Mouse (Mus musculus) CD4-positive naive resting alpha-beta T cell, adult 57 days (primary cell): ENCODE data around the gene Avpr1a. TPM values are rescaled to one million over a fixed set of nuclear protein-coding genes. Genes with fewer than 3 reads are reported as not detected.

ENCODE experiments used
- total RNA-seq: library from RNA; stranded (reverse); gene quantifications from one replicate; pipeline ENCODE4 v1.2.4, GENCODE M21; 2023

Gene Avpr1a
- total RNA-seq = not detected

DNA sequence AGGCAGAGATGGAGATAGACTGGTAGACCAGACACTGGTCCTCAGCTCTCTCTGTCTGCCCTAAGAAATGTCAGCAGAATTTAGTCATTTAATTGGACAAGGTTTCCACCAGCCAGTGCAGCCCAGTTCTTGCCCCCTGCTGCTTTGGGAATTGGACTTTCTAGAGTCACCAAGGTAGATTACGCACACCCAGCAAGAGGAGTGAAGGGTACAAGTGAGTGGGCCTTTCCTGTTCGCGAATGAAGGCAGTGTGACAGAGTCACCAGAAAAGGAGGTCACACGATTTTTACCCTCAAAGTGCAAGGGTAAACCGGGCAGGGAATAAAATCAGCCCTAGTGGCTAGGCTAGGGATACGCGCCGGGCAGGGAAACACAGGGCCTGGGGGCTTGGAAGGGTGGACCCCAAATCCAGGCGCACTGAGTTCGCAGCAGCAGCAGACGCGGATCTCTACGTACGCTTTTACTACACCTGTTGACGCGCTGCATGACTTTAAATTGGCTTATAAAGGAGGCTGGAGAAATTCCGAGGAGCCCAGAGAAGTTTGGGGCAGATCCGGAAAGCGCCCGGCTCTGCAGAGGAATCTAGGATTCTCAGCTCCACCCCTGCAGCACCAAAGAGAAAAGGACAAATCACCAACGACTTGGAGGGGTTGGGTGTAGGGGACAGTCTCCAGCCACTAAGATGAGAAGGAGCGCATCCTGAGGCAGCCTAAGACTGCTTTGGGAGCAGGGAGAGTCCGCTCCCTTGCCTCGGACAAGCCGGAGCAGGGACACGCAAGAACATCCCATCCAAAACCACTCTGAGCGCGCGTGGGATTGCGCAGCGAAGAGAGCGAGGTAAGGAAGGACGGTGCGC, at the start of gene Avpr1a:
Gene Avpr1a, plus strand, starts transcription at position 639 of the 856 bp plus-strand sequence.

Other genes with a start within 250 kb of the Avpr1a start
- gene Ppm1h, start 230.3 kb downstream of the Avpr1a start, total RNA-seq = 123 TPM